Mouse (Mus musculus) G1E (cell line): Measurements from ENCODE around the gene Fezf1. TPM values are rescaled to one million over a fixed set of nuclear protein-coding genes. Genes with fewer than 3 reads are reported as not detected.

ENCODE experiments used
- ATAC-seq: 2 replicates; pipeline ENCODE4 v1.8.0; 2016; ENCODE audit warnings: mild to moderate bottlenecking; ENCODE audit not compliant: insufficient number of reproducible peaks, poor library complexity, low FRiP score, severe bottlenecking; ENCODE audit errors: extremely low read depth
- DNase-seq: peaks from one replicate; pipeline ENCODE4 v3.0.0; 2012; ENCODE audit warnings: low spot score
- H3K27me3 ChIP-seq: 2 replicates; pipeline ENCODE4 v1.6.1; 2012; ENCODE audit warnings: mild to moderate bottlenecking, low read length, inconsistent platforms; ENCODE audit not compliant: insufficient read depth
- H3K36me3 ChIP-seq: replicated peaks from 2 replicates; pipeline ENCODE3; 2012; ENCODE audit warnings: mild to moderate bottlenecking, inconsistent platforms
- H3K4me1 ChIP-seq: 2 replicates; pipeline ENCODE4 v1.6.1; 2012; ENCODE audit warnings: low read depth, low read length, inconsistent platforms, mixed read lengths; ENCODE audit not compliant: insufficient read depth
- H3K4me3 ChIP-seq: 2 replicates; pipeline ENCODE4 v1.5.1; 2012; ENCODE audit warnings: low read depth, mild to moderate bottlenecking, inconsistent platforms, low read length, moderate library complexity, mixed read lengths
- H3K9me3 ChIP-seq: replicated peaks from 2 replicates; pipeline ENCODE4 v1.6.1; 2012; ENCODE audit warnings: inconsistent platforms
- CTCF ChIP-seq: IDR thresholded peaks from 2 replicates; pipeline ENCODE4 v1.5.1; 2012; ENCODE audit warnings: low read depth, low read length, inconsistent platforms, mixed read lengths
- GATA1 ChIP-seq: IDR thresholded peaks from 2 replicates; pipeline ENCODE4 v1.6.1; 2012; ENCODE audit warnings: borderline replicate concordance, low read length, inconsistent platforms, mixed read lengths
- GATA2 ChIP-seq: IDR thresholded peaks from 2 replicates; pipeline ENCODE4 v1.6.1; 2012; ENCODE audit warnings: low read depth, low read length, inconsistent platforms, borderline replicate concordance
- POLR2AphosphoS5 ChIP-seq: IDR thresholded peaks from 2 replicates; pipeline ENCODE4 v1.6.1; 2012; ENCODE audit warnings: low read depth, low read length, inconsistent platforms; ENCODE audit not compliant: insufficient replicate concordance
- TAL1 ChIP-seq: conservative IDR thresholded peaks from 2 replicates; pipeline ENCODE4 v1.6.1; 2012; ENCODE audit warnings: low read depth, low read length, inconsistent platforms, mixed read lengths
- polyA plus RNA-seq: library from polyadenylated mRNA; stranded (reverse); fragments of >175 nt; gene quantifications from 2 replicates; pipeline ENCODE4 v1.2.3, GENCODE M21; 2012
- total RNA-seq, 2 experiments: library from RNA; stranded (forward) in 1 of 2; stranded (reverse) in 1 of 2; fragments of 200-1000 nt in 1 of 2; fragments of >200 nt in 1 of 2; fragmentation: Nextera tagmentation in 1 of 2; gene quantifications; 2 replicates each; pipeline ENCODE4 v1.2.3; 2014 to 2017

Gene Fezf1
- total and polyA plus RNA-seq, 3 experiments = not detected

DNA sequence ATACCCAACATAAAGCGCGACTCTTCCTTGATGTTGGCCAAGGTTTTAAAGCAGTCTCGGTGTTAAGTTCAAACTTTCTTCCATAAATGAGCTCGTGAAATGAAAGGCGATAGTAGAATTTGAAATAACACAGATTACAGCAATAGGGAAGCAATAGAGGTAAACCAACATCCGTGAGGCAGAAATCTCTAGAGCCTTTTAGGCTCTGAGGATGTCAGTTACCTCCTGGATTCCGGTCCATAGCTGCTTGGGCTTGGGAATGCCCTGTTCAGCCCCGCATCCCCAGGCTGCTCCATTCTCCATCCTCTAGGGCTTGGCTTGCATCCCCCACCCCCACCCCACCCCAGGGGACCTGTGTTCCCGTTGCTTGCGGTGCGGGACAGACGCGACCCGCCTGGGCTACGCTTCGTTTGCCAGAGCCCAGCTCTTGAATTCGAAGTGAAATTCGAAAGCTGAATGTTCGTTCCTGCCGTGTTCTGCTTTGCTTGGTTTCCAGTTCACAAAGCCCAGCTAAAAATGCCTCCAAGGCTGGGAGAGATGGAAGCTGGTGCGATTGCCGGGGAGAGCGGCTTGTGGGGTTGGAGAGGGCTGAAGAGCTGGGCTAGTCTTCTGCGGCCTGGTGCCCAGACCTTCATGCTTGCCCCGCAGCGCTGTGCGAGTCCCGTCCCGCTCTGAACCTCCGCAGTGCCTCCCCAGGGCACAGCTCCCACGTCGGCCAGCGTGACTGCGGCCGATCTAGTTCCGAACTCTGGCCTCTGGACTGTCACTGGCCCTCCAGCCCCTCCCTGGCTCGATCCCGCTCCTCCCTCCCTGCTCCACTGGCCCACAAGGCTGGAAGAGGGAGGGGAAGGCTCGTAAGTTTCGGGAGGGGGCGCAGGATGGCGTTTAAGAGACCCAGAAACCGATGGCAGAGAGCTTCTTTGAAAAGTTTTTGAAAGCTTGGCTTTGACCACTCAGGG, 5.5 kb upstream of the Fezf1 start:
- peaks cover 17% of the 10 kb centered on the region for H3K9me3 ChIP-seq
- no peak for ATAC-seq
- no peaks in the 10 kb centered on the region for H3K4me1 ChIP-seq
- TF ChIP-seq GATA2 = no peak
- no peak for TF ChIP-seq TAL1
- TF ChIP-seq POLR2AphosphoS5 = no peak
- TF ChIP-seq CTCF = no peak
- no peak for DNase-seq
- H3K36me3 ChIP-seq = no peaks in the 10 kb centered on the region
- peaks cover 8% of the 10 kb centered on the region; the same call in 1 of the 2 replicates for H3K27me3 ChIP-seq
- no peak overlapping the region for H3K4me3 ChIP-seq

DNA sequence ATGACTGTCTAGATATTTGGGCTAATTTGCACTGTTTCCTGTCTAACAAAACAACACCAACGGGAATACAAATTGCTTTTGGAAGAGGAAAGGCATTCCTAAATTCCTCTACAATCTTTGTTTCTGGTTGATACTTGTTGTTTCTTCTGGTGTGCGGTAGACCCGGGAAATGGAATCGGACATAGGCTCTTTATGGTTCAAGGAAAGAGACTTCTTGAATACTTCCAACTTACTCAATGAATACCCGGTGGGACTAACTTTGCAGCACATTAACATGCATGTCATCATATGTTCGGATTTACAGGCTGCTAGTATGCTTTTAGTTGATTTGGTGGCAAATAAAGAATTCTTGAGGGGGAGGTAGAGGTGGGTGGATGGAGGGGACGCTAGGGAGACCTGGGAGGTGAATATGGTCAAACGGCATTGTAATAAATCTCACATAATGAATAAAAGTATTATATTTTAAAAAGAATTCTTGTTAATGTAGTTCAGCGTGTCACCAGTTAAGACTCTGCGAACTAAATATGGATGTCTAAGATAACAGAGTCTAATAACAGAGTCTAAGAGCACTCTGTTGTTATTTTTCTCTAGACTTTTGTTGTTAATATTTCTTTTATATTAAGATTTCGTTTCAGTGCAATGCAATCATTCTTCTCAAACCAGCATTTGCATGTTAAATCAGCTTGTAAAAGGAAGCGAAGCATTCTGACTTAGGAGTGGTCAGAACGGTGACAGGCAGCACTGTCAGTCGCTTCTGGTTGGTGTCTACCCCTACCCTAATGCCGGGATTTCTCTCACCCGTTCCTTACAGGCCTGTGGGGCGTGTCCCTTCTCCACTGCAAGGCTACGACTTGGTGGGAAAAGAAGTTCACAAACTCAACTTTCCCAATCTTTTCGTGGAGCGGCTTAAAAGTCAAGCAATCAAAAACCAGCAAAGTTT, 4.3 kb upstream of the Fezf1 start:
- H3K4me3 ChIP-seq = no peak overlapping the region
- H3K4me1 ChIP-seq = no peaks in the 10 kb centered on the region
- DNase-seq (no peak), ATAC-seq (no peak)
- TF ChIP-seq GATA1 = no peak
- TF ChIP-seq POLR2AphosphoS5 = no peak
- TF ChIP-seq TAL1 = no peak
- no peak for TF ChIP-seq GATA2
- no peak for TF ChIP-seq CTCF
- H3K36me3 ChIP-seq = no peaks in the 10 kb centered on the region
- H3K27me3 ChIP-seq = peaks cover 15% of the 10 kb centered on the region; the same call in 1 of the 2 replicates
- H3K9me3 ChIP-seq = peaks cover 26% of the 10 kb centered on the region

DNA sequence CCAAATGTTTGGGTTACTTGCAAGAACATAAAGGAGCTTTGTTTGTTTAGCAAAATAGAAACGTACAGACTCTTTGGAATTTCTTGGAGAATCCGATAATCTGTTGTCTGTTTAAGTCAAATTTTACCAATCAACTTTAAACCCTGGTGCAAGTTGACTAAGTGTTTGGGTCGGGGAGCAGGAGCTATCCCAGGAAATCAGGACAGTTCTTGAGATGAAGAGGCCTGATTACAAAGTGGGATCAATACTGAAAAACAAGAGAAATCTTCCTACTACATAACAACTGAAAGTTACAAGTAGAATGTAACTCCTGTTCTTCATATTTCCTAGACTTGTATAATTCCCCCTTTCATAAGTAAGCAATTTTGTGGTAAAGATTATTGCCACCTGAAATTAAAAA, 3.3 kb upstream of the Fezf1 start:
- Histone ChIP-seq H3K36me3 (no peaks in the 10 kb centered on the region), H3K4me1 (no peaks in the 10 kb centered on the region), H3K9me3 (peaks cover 27% of the 10 kb centered on the region), H3K27me3 (peaks cover 16% of the 10 kb centered on the region; the same call in 1 of the 2 replicates), H3K4me3 (no peak overlapping the region)
- no peak for ATAC-seq
- no peak for TF ChIP-seq TAL1
- TF ChIP-seq GATA2 = no peak
- TF ChIP-seq POLR2AphosphoS5 = no peak
- no peak for TF ChIP-seq CTCF
- no peak for TF ChIP-seq GATA1
- no peak for DNase-seq

DNA sequence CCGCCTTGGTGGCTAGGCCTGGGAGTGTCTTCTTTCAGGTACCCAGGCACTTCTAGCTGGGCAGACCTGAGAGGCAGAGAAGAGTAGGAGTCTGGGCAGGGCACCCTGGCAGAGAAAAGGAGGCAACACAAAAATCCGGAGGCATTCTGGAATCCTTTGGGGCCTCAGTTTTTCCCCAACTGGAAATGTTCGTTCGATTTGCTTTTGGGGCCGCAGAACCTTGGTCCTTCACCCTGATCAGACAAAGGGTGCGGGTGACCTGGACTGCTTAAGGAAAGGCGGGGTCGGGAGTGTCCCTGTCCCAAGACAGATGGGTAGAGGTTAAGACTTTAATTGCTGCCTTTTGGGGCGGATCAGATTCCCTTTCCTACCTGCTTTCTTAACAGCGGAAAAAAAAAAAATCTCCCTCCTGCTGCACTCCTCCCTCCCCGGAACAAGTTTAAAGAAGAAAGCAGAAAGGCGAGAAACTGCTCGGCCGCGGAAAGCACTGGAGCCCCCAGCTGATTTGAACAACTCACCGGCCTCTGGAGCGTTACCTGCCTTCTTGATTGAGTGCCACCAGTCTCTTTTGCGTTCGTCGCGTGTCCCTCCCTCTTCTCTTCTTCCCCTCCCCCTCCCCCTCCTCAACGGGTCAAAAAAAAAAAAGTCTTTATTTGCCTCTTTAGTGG, 2.3 kb upstream of the Fezf1 start:
- no peak for DNase-seq
- Histone ChIP-seq H3K4me3 (no peak overlapping the region), H3K27me3 (peaks cover 22% of the 10 kb centered on the region; the same call in 1 of the 2 replicates), H3K4me1 (no peaks in the 10 kb centered on the region), H3K36me3 (no peaks in the 10 kb centered on the region), H3K9me3 (peaks cover 32% of the 10 kb centered on the region)
- no peak for TF ChIP-seq TAL1
- no peak for TF ChIP-seq POLR2AphosphoS5
- TF ChIP-seq GATA1 = no peak
- no peak for TF ChIP-seq GATA2
- TF ChIP-seq CTCF = no peak
- no peak for ATAC-seq

DNA sequence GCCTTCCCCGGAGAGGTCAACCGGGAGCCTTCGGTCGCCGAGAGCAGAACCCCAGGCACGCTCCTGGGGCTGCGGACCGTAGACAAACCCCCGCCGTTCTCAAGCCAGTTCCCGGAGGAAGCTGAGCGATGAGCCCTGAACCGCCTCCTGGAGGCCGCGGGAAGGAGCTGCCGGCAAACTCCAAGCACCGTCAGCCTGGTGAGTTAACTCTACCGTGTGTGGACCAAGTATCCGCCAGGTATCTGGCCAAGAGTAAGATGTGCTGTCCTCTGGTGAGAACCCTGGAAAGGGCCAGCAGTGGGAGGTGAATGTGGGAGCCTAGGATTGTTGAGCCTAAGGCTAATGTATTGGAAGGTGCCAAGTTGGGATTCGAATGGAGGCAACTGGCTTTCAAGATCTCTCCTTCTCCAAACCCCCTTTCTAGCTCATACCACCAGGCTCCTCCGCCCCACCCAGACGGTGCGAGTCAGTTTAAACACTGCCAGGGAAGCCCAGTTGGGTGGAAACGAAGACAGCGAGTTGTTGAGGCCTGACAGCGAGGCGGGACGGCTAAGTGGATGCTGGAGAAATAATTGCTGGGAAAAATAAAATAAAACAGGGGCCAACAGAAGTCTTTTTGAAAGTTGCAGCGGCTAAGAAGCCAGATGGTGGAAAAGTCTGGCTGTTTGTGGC, 1.6 kb upstream of the Fezf1 start:
- ATAC-seq (no peak), DNase-seq (no peak)
- TF ChIP-seq GATA2 (no peak), POLR2AphosphoS5 (no peak), CTCF (no peak), GATA1 (no peak), TAL1 (no peak)
- peaks cover 32% of the 10 kb centered on the region for H3K9me3 ChIP-seq
- no peak overlapping the region for H3K4me3 ChIP-seq
- peaks cover 22% of the 10 kb centered on the region; the same call in 1 of the 2 replicates for H3K27me3 ChIP-seq
- no peaks in the 10 kb centered on the region for H3K4me1 ChIP-seq
- no peaks in the 10 kb centered on the region for H3K36me3 ChIP-seq
